Mouse (Mus musculus): ENCODE measurements around the gene Rapgef6. TPM values are rescaled to one million over a fixed set of nuclear protein-coding genes. Genes with fewer than 3 reads are reported as not detected.

Gene Rapgef6
- polyA plus RNA-seq, 1 experiment = 3.2 TPM

DNA sequence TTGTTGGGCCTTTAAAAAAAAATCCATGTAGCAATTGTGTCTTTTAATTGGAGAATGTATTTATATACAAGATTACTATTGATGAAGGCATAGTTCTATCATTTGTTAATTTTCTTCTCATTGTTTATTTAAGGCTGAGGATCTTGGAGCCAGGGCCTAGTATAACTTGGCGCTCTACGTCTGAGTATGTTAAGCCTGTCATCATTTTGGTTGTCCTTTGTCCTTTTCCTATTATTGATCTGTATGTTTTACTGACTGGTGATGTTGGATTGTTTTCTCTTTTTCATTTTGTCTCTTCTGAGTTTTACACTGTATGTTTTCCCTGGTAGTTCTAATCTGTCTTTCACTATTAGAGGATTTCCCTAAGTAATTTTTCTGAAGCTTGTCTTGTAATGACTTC is 52.1 kb downstream of the Rapgef6 start:
- Histone ChIP-seq H3K27me3 (ENCODE audit: control insufficient read depth, insufficient read depth, insufficient read length) (no peaks in the 10 kb centered on the region), H3ac (ENCODE audit: control insufficient read depth, insufficient read length, low read depth) (no peak overlapping the region), H3K4me3 (ENCODE audit: insufficient read depth, poor library complexity, severe bottlenecking) (no peak overlapping the region), H3K36me3 (ENCODE audit: control insufficient read depth, insufficient read depth) (peaks cover 6% of the 10 kb centered on the region), H3K79me2 (ENCODE audit: control insufficient read depth, insufficient read depth) (peaks cover 6% of the 10 kb centered on the region), H3K79me3 (ENCODE audit: low read depth) (no peaks in the 10 kb centered on the region)
- no peak for TF ChIP-seq MAX (IDR thresholded peaks at IDR 0.05)
- TF ChIP-seq FOSL1 (IDR thresholded peaks at IDR 0.05; ENCODE audit: insufficient read depth, low read length, poor library complexity, severe bottlenecking) = no peak
- no peak for TF ChIP-seq MYOD1 (IDR thresholded peaks at IDR 0.05; ENCODE audit: control insufficient read depth, insufficient read length, low read depth)
- TF ChIP-seq CTCF (IDR thresholded peaks at IDR 0.05; ENCODE audit: control insufficient read depth, insufficient read depth, insufficient read length) = no peak
- no peak for TF ChIP-seq MYOG (IDR thresholded peaks at IDR 0.05; ENCODE audit: control insufficient read depth, extremely low read depth, insufficient read length)

DNA sequence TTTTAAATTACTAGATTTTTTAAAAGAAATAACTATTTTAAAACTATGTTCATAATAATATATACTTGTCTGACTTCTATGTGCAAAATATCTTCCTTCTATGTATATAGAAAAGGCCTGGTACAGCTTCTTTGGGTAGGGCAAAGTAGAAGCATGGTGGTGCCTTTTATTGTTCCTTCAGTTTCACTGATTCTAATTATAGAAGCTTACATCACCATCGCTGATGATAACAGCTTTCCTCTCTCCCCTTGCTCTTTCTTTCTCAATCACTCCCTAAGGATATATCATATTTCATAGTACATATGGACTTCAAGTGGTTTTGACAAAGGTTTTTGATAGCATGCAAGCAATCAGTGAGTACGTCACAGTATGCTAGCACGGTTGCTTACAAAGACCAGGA is 69.9 kb downstream of the Rapgef6 start:
- Histone ChIP-seq H3K4me3 (ENCODE audit: insufficient read depth, poor library complexity, severe bottlenecking) (no peak overlapping the region), H3K36me3 (ENCODE audit: control insufficient read depth, insufficient read depth) (no peaks in the 10 kb centered on the region), H3K27me3 (ENCODE audit: control insufficient read depth, insufficient read depth, insufficient read length) (no peaks in the 10 kb centered on the region), H3K79me3 (ENCODE audit: low read depth) (no peaks in the 10 kb centered on the region), H3K79me2 (ENCODE audit: control insufficient read depth, insufficient read depth) (peaks cover 5% of the 10 kb centered on the region), H3ac (ENCODE audit: control insufficient read depth, insufficient read length, low read depth) (no peak overlapping the region)
- TF ChIP-seq MYOD1 (IDR thresholded peaks at IDR 0.05; ENCODE audit: control insufficient read depth, insufficient read length, low read depth) (no peak), MAX (IDR thresholded peaks at IDR 0.05) (no peak), CEBPB (IDR thresholded peaks at IDR 0.05; ENCODE audit: low read depth) (peak; percentile 59)

DNA sequence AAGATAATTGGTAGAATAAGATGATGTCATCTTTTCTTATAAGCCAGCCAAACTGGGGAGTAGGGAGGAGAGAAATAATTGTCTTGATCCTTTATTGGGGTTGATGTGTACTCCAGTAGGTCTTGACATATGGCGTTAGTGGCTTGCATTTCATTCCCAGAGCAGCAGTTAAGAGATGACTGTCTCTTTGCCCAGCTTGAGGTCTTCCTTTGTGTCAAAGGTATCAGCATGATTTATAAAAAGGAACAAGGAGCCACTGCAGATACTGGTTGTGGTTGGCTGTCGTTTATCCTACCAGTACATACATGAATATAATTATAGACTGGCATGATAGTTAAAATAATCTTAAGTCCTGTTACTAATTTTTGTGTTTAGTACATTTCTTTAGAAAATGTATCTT is 71.4 kb downstream of the Rapgef6 start:
- no peaks in the 10 kb centered on the region for H3K36me3 ChIP-seq (ENCODE audit: control insufficient read depth, insufficient read depth)
- H3ac ChIP-seq (ENCODE audit: control insufficient read depth, insufficient read length, low read depth) = no peak overlapping the region
- no peak for TF ChIP-seq MAX (IDR thresholded peaks at IDR 0.05)
- TF ChIP-seq CTCF (IDR thresholded peaks at IDR 0.05; ENCODE audit: control insufficient read depth, insufficient read depth, insufficient read length) = no peak
- no peak for TF ChIP-seq FOSL1 (IDR thresholded peaks at IDR 0.05; ENCODE audit: insufficient read depth, low read length, poor library complexity, severe bottlenecking)
- TF ChIP-seq MYOG (IDR thresholded peaks at IDR 0.05; ENCODE audit: control insufficient read depth, extremely low read depth, insufficient read length) = no peak
- no peak for TF ChIP-seq CEBPB (IDR thresholded peaks at IDR 0.05; ENCODE audit: low read depth)
- no peak for TF ChIP-seq USF1 (IDR thresholded peaks at IDR 0.05; ENCODE audit: low read depth)
- no peak for TF ChIP-seq MYOD1 (IDR thresholded peaks at IDR 0.05; ENCODE audit: control insufficient read depth, insufficient read length, low read depth)
- no peaks in the 10 kb centered on the region for H3K27me3 ChIP-seq (ENCODE audit: control insufficient read depth, insufficient read depth, insufficient read length)
- H3K79me2 ChIP-seq (ENCODE audit: control insufficient read depth, insufficient read depth) = peaks cover 5% of the 10 kb centered on the region
- no peak overlapping the region for H3K4me3 ChIP-seq (ENCODE audit: insufficient read depth, poor library complexity, severe bottlenecking)
- no peaks in the 10 kb centered on the region for H3K79me3 ChIP-seq (ENCODE audit: low read depth)

DNA sequence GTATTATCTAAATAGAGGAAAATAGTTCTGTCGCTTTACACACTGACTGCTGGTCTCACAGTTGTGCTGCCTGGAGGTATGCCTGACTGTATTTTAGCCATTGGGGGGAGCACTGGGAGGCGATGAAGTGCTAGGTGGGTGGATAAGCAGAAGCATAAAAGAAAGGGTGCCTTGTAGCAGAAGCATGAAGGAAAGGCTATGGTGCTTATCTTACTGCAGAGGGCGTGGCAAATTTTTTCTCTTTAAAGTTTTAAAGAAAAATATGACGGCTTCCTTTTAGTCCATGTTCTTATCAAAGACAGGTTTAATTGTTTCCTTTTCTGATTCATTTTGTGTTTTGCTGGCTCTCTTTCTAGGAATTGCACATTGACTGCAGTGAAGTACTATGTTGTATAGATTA is 72.4 kb downstream of the Rapgef6 start:
- H3K79me3 ChIP-seq (ENCODE audit: low read depth) = no peaks in the 10 kb centered on the region
- no peak overlapping the region for H3ac ChIP-seq (ENCODE audit: control insufficient read depth, insufficient read length, low read depth)
- no peaks in the 10 kb centered on the region for H3K27me3 ChIP-seq (ENCODE audit: control insufficient read depth, insufficient read depth, insufficient read length)
- TF ChIP-seq CTCF (IDR thresholded peaks at IDR 0.05; ENCODE audit: control insufficient read depth, insufficient read depth, insufficient read length) (no peak), MYOG (IDR thresholded peaks at IDR 0.05; ENCODE audit: control insufficient read depth, extremely low read depth, insufficient read length) (no peak), MYOD1 (IDR thresholded peaks at IDR 0.05; ENCODE audit: control insufficient read depth, insufficient read length, low read depth) (no peak), CEBPB (IDR thresholded peaks at IDR 0.05; ENCODE audit: low read depth) (no peak), USF1 (IDR thresholded peaks at IDR 0.05; ENCODE audit: low read depth) (no peak), FOSL1 (IDR thresholded peaks at IDR 0.05; ENCODE audit: insufficient read depth, low read length, poor library complexity, severe bottlenecking) (no peak), MAX (IDR thresholded peaks at IDR 0.05) (no peak)
- H3K4me3 ChIP-seq (ENCODE audit: insufficient read depth, poor library complexity, severe bottlenecking) = no peak overlapping the region
- no peaks in the 10 kb centered on the region for H3K36me3 ChIP-seq (ENCODE audit: control insufficient read depth, insufficient read depth)
- peaks cover 5% of the 10 kb centered on the region for H3K79me2 ChIP-seq (ENCODE audit: control insufficient read depth, insufficient read depth)

DNA sequence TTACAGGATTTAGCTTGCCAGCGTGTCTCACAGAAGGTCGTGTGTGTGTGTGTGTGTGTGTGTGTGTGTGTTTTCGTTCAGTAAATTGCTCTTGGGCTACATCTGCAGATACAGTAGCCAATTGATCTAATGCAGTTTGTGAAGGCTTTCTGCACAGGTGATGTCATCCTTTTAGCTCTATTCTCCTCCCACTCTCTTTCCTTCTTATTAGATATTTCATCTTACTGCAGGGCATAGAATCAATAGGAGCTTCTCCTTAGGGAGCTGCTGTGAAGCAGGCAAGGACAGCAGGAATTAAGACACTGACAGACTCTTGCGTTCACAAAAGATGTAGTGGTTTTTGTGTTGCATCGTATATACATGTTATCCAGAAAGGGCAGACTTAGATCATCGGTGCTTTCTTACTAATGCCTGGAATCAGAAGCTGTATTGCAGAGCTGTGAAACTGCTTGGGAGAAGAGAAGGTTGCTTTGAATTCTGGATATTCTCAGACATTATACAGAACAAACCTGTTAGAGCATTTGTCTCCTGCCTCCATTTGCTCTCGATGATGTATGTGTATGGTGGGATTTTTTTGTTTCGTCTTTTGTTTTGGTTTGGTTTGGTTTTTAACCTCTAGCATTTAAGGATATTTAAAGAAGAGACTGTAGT is 73.4 kb downstream of the Rapgef6 start:
- no peak overlapping the region for H3ac ChIP-seq (ENCODE audit: control insufficient read depth, insufficient read length, low read depth)
- no peaks in the 10 kb centered on the region for H3K27me3 ChIP-seq (ENCODE audit: control insufficient read depth, insufficient read depth, insufficient read length)
- H3K79me3 ChIP-seq (ENCODE audit: low read depth) = no peaks in the 10 kb centered on the region
- no peak for TF ChIP-seq CEBPB (IDR thresholded peaks at IDR 0.05; ENCODE audit: low read depth)
- TF ChIP-seq CTCF (IDR thresholded peaks at IDR 0.05; ENCODE audit: control insufficient read depth, insufficient read depth, insufficient read length) = no peak
- TF ChIP-seq MAX (IDR thresholded peaks at IDR 0.05) = no peak
- no peak for TF ChIP-seq USF1 (IDR thresholded peaks at IDR 0.05; ENCODE audit: low read depth)
- no peak for TF ChIP-seq FOSL1 (IDR thresholded peaks at IDR 0.05; ENCODE audit: insufficient read depth, low read length, poor library complexity, severe bottlenecking)
- no peak for TF ChIP-seq MYOG (IDR thresholded peaks at IDR 0.05; ENCODE audit: control insufficient read depth, extremely low read depth, insufficient read length)
- no peak for TF ChIP-seq MYOD1 (IDR thresholded peaks at IDR 0.05; ENCODE audit: control insufficient read depth, insufficient read length, low read depth)
- no peaks in the 10 kb centered on the region for H3K36me3 ChIP-seq (ENCODE audit: control insufficient read depth, insufficient read depth)
- H3K4me3 ChIP-seq (ENCODE audit: insufficient read depth, poor library complexity, severe bottlenecking) = no peak overlapping the region
- peaks cover 5% of the 10 kb centered on the region for H3K79me2 ChIP-seq (ENCODE audit: control insufficient read depth, insufficient read depth)

DNA sequence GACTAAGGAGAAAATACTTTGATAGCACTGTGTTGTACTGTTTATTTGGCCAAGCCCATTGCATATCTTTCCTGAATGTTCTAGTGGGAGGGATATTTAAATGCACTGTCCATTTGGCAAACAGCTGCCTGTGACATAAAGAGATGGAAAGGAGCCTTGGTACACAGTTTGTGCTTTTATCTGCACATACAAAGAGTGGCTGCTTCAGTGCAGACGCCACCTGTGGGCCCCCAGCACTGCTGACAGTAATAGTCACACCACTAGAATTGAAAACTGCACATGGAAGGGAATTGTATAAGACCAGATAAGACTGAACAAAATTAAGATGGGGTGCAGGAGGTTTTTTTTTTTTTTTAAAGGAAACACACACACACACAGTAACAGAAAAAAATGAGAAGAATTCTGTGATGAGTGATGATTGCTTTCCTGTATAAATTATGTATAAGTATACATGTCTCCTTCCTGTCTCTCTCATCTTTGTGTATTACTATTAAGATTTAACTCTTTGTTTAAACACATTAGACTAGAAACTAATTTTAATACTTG is 75.3 kb downstream of the Rapgef6 start:
- Histone ChIP-seq H3ac (ENCODE audit: control insufficient read depth, insufficient read length, low read depth) (no peak overlapping the region), H3K36me3 (ENCODE audit: control insufficient read depth, insufficient read depth) (no peaks in the 10 kb centered on the region), H3K27me3 (ENCODE audit: control insufficient read depth, insufficient read depth, insufficient read length) (no peaks in the 10 kb centered on the region), H3K4me3 (ENCODE audit: insufficient read depth, poor library complexity, severe bottlenecking) (no peak overlapping the region), H3K79me2 (ENCODE audit: control insufficient read depth, insufficient read depth) (peaks cover under 1% of the 10 kb centered on the region), H3K79me3 (ENCODE audit: low read depth) (no peaks in the 10 kb centered on the region)
- TF ChIP-seq CTCF (IDR thresholded peaks at IDR 0.05; ENCODE audit: control insufficient read depth, insufficient read depth, insufficient read length) (no peak), CEBPB (IDR thresholded peaks at IDR 0.05; ENCODE audit: low read depth) (no peak), MYOG (IDR thresholded peaks at IDR 0.05; ENCODE audit: control insufficient read depth, extremely low read depth, insufficient read length) (no peak), MYOD1 (IDR thresholded peaks at IDR 0.05; ENCODE audit: control insufficient read depth, insufficient read length, low read depth) (no peak), MAX (IDR thresholded peaks at IDR 0.05) (no peak), USF1 (IDR thresholded peaks at IDR 0.05; ENCODE audit: low read depth) (no peak), FOSL1 (IDR thresholded peaks at IDR 0.05; ENCODE audit: insufficient read depth, low read length, poor library complexity, severe bottlenecking) (no peak)

Data from C2C12 (cell line).